Mouse (Mus musculus): ENCODE results near the gene Lacc1. TPM values are rescaled to one million over a fixed set of nuclear protein-coding genes. Genes with fewer than 3 reads are reported as not detected.

The Lacc1 gene
- total RNA-seq, 2 experiments from 2014 or later, result 4.5 to 4.6 TPM

GRCm38 (mm10) chr14:76981176-76981575 is 55.5 kb downstream of the Lacc1 start:
- no peak for DNase-seq (ENCODE audit: low spot score in 2 of 2)

GRCm38 (mm10) chr14:76979569-76979968 is 57.1 kb downstream of the Lacc1 start:
- DNase-seq (ENCODE audit: low spot score in 2 of 2), result no peak

Other genes with a start within 250 kb of the Lacc1 start
- gene Ccdc122, start 132 bp downstream of the Lacc1 start, total RNA-seq (2021), result 1 to 10 TPM; 1.4 to 1.8 TPM
- gene Enox1, start 119.9 kb upstream of the Lacc1 start, total RNA-seq (2021), result 10 to 100 TPM; 58.5 to 64.8 TPM

All from layer of hippocampus, postnatal 10 days (tissue).